Mouse (Mus musculus): ENCODE data around the gene Tnrc6b. TPM values are rescaled to one million over a fixed set of nuclear protein-coding genes. Genes with fewer than 3 reads are reported as not detected.

Gene Tnrc6b
- polyA plus RNA-seq, 2 experiments = 8.1 to 8.8 TPM

DNA sequence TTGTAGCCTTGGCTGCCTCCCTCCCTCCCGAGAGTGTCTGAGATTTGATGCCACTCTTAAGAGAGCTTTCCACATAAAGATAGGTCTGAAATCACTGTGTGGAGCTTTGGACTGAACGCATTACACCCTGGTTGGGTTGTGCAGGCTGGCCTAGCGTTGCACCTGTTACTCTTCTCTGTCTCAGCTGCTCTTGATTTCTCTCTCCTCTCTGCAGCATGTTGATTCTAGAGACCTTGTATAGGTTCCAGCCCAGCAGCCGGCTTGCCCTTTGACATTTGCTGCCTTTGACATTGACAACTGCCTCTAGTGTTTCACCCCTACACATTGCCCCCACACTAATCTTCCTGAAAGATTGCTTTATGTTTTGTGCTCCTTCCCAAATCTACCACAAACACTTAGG is 3.2 kb downstream of the Tnrc6b start:
- H3K9me3 ChIP-seq (ENCODE audit: control insufficient read depth, low read length) = no peaks in the 10 kb centered on the region
- H3K36me3 ChIP-seq (replicated peaks; ENCODE audit: control insufficient read depth, insufficient read depth, low read depth) = no peaks in the 10 kb centered on the region
- ATAC-seq (ENCODE audit: insufficient read depth) (no peak), DNase-seq (ENCODE audit: low read depth in 3 of 3, low spot score in 3 of 3) (no peak)
- H3K9ac ChIP-seq (replicated peaks) = no peak overlapping the region
- H3K27me3 ChIP-seq (ENCODE audit: control insufficient read depth, insufficient read depth, low read length) = no peaks in the 10 kb centered on the region
- no peak overlapping the region for H3K4me3 ChIP-seq (ENCODE audit: insufficient read depth in 1 of 2, low read depth in 2 of 2, low read length in 2 of 2)
- H3K4me1 ChIP-seq (replicated peaks; ENCODE audit: control insufficient read depth in 2 of 2, insufficient read depth in 2 of 2, low read length in 1 of 2) = peaks cover 5 to 11% of the 10 kb centered on the region in 2 experiments; a peak in 3 of 4 replicates
- no peak for TF ChIP-seq CTCF (IDR thresholded peaks at IDR 0.05; ENCODE audit: low read depth)
- no peak for TF ChIP-seq EP300 (IDR thresholded peaks at IDR 0.05; ENCODE audit: low read depth)
- no peak overlapping the region for H3K4me2 ChIP-seq (ENCODE audit: low read depth)
- H3K27ac ChIP-seq = no peak overlapping the region
- 67% methylated on average over 4 of the region's 4 CpGs for WGBS (ENCODE audit: insufficient replicate concordance)

GRCm38 (mm10) chr15:80716631-80717135 is 5.6 kb downstream of the Tnrc6b start:
- ATAC-seq (ENCODE audit: insufficient read depth) (no peak), DNase-seq (ENCODE audit: low read depth in 3 of 3, low spot score in 3 of 3) (no peak)
- Histone ChIP-seq H3K4me1 (replicated peaks; ENCODE audit: control insufficient read depth in 2 of 2, insufficient read depth in 2 of 2, low read length in 1 of 2) (peaks cover 4 to 5% of the 10 kb centered on the region in 2 experiments; a peak in 3 of 4 replicates), H3K4me3 (ENCODE audit: insufficient read depth in 1 of 2, low read depth in 2 of 2, low read length in 2 of 2) (no peak overlapping the region), H3K27ac (no peak overlapping the region), H3K9me3 (ENCODE audit: control insufficient read depth, low read length) (no peaks in the 10 kb centered on the region), H3K4me2 (ENCODE audit: low read depth) (no peak overlapping the region), H3K36me3 (replicated peaks; ENCODE audit: control insufficient read depth, insufficient read depth, low read depth) (no peaks in the 10 kb centered on the region), H3K9ac (replicated peaks) (no peak overlapping the region), H3K27me3 (ENCODE audit: control insufficient read depth, insufficient read depth, low read length) (no peaks in the 10 kb centered on the region)
- WGBS (ENCODE audit: insufficient replicate concordance) = 72% methylated on average over 8 of the region's 8 CpGs
- no peak for TF ChIP-seq EP300 (IDR thresholded peaks at IDR 0.05; ENCODE audit: low read depth)
- TF ChIP-seq CTCF (IDR thresholded peaks at IDR 0.05; ENCODE audit: low read depth) = no peak

GRCm38 (mm10) chr15:80717431-80717830 is 6.3 kb downstream of the Tnrc6b start:
- Histone ChIP-seq H3K4me2 (ENCODE audit: low read depth) (no peak overlapping the region), H3K9me3 (ENCODE audit: control insufficient read depth, low read length) (no peaks in the 10 kb centered on the region), H3K36me3 (replicated peaks; ENCODE audit: control insufficient read depth, insufficient read depth, low read depth) (no peaks in the 10 kb centered on the region), H3K4me1 (replicated peaks; ENCODE audit: control insufficient read depth in 2 of 2, insufficient read depth in 2 of 2, low read length in 1 of 2) (peaks cover 0 to 6% of the 10 kb centered on the region in 2 experiments; a peak in 2 of 4 replicates), H3K27ac (no peak overlapping the region), H3K4me3 (ENCODE audit: insufficient read depth in 1 of 2, low read depth in 2 of 2, low read length in 2 of 2) (no peak overlapping the region), H3K27me3 (ENCODE audit: control insufficient read depth, insufficient read depth, low read length) (no peaks in the 10 kb centered on the region), H3K9ac (replicated peaks) (no peak overlapping the region)
- no peak for ATAC-seq (ENCODE audit: insufficient read depth)
- TF ChIP-seq EP300 (IDR thresholded peaks at IDR 0.05; ENCODE audit: low read depth) (no peak), CTCF (IDR thresholded peaks at IDR 0.05; ENCODE audit: low read depth) (no peak)
- no peak for DNase-seq (ENCODE audit: low read depth in 3 of 3, low spot score in 3 of 3)
- WGBS (ENCODE audit: insufficient replicate concordance) = 35% methylated on average over 1 of the region's 1 CpGs

DNA sequence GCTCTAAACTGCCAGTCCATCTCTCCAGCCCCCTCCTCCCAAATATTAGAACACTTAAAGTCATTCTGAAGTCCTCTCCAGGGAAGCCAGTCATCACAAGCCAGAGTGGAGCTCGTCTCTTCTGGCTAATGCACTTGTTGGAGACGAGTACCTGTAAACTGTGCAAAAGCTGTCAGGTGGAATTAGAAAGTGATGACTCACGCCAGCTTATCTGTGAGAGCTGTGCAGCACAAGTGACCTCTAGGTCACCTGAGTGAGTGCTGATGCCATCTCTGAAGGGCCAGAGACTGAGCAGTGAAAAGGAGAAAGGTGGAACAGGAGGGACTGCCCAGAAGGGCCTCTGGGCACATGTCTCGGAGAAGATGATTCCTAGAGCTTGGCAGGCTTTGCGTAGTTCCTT is 9.1 kb downstream of the Tnrc6b start:
- DNase-seq (ENCODE audit: low read depth in 3 of 3, low spot score in 3 of 3) = no peak
- peaks cover 0 to 6% of the 10 kb centered on the region in 2 experiments; a peak in 2 of 4 replicates for H3K4me1 ChIP-seq (replicated peaks; ENCODE audit: control insufficient read depth in 2 of 2, insufficient read depth in 2 of 2, low read length in 1 of 2)
- ATAC-seq (ENCODE audit: insufficient read depth) = no peak
- H3K4me2 ChIP-seq (ENCODE audit: low read depth) = no peak overlapping the region
- H3K4me3 ChIP-seq (ENCODE audit: insufficient read depth in 1 of 2, low read depth in 2 of 2, low read length in 2 of 2) = no peak overlapping the region
- H3K27me3 ChIP-seq (ENCODE audit: control insufficient read depth, insufficient read depth, low read length) = no peaks in the 10 kb centered on the region
- H3K36me3 ChIP-seq (replicated peaks; ENCODE audit: control insufficient read depth, insufficient read depth, low read depth) = no peaks in the 10 kb centered on the region
- H3K9ac ChIP-seq (replicated peaks) = no peak overlapping the region
- TF ChIP-seq EP300 (IDR thresholded peaks at IDR 0.05; ENCODE audit: low read depth) (no peak), CTCF (IDR thresholded peaks at IDR 0.05; ENCODE audit: low read depth) (no peak)
- 72% methylated on average over 5 of the region's 5 CpGs for WGBS (ENCODE audit: insufficient replicate concordance)
- no peaks in the 10 kb centered on the region for H3K9me3 ChIP-seq (ENCODE audit: control insufficient read depth, low read length)
- H3K27ac ChIP-seq = no peak overlapping the region

DNA sequence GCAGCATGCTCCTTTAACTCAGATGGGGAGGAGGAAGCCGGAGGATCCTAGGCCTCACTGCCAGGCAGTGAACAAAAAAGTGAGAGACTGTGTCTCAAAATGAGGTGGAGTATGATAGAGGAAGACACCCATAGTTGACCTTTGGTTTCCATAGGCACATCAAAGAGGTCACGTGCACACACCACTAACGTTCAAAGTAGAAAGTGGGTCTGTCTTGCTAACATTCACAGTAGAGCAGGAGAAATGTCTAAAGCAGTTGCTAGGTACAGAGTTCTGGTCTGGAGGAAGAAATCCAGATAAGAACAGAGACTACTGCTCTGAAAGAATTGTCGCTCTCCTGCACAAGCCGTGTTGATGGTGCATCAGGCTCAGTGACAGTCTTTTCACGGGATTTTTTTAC is 10.7 kb downstream of the Tnrc6b start:
- ATAC-seq (ENCODE audit: insufficient read depth) (no peak), DNase-seq (ENCODE audit: low read depth in 3 of 3, low spot score in 3 of 3) (no peak)
- H3K4me1 ChIP-seq (replicated peaks; ENCODE audit: control insufficient read depth in 2 of 2, insufficient read depth in 2 of 2, low read length in 1 of 2) = peaks cover 0 to 6% of the 10 kb centered on the region in 2 experiments; a peak in 2 of 4 replicates
- no peaks in the 10 kb centered on the region for H3K36me3 ChIP-seq (replicated peaks; ENCODE audit: control insufficient read depth, insufficient read depth, low read depth)
- no peak overlapping the region for H3K4me2 ChIP-seq (ENCODE audit: low read depth)
- H3K4me3 ChIP-seq (ENCODE audit: insufficient read depth in 1 of 2, low read depth in 2 of 2, low read length in 2 of 2) = no peak overlapping the region
- no peak overlapping the region for H3K9ac ChIP-seq (replicated peaks)
- no peak overlapping the region for H3K27ac ChIP-seq
- no peaks in the 10 kb centered on the region for H3K27me3 ChIP-seq (ENCODE audit: control insufficient read depth, insufficient read depth, low read length)
- whole genome bisulfite sequencing (ENCODE audit: insufficient replicate concordance) = 63% methylated on average over 6 of the region's 6 CpGs
- TF ChIP-seq EP300 (IDR thresholded peaks at IDR 0.05; ENCODE audit: low read depth) = no peak
- TF ChIP-seq CTCF (IDR thresholded peaks at IDR 0.05; ENCODE audit: low read depth) = no peak
- no peaks in the 10 kb centered on the region for H3K9me3 ChIP-seq (ENCODE audit: control insufficient read depth, low read length)
